Mouse (Mus musculus): ENCODE measurements around the gene Gm44503.
A peak's percentile ranks its signal among the peaks of the same experiment; 100 is the strongest.

Gene Gm44503

DNA sequence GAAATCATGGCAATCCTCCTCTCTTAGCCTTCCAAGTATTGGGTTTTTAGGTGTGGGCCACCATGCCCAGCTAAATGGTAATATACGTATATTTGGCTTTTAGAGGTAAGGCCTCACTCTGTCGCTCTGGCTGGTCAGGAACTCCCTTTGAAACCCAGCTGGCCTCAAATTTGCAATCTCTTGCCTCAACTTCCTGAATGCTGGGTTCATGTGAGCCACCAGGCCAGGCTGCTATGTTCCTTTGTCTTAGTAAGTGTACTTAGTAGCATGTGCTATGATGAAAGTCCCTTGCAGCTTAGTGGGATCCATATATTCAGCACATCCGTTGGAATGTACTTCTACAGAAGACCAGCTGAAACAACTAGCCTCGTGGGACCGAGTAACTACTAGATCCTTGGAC is 16.1 kb downstream of the Gm44503 start:
- DNase-seq (ENCODE audit: low spot score) = no peak

DNA sequence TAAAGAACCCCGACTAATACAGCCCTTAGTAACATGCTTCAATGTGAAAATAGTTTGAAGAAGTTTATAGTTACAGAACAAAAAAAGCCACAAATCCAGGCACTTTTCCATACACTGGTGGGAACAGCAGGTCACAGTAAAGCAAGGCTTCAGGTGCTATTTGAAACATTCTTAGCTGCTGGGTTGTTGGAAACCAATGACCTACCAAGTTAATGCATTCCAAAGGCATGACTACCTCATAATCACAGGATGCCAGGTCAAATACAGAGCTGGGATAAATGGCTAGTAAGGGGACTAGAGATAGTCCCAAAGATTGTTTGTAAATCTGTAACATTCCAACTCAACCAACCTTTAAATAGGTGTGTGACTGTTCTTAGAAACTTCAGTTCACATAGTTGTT is 16.6 kb downstream of the Gm44503 start:
- no peak for DNase-seq (ENCODE audit: low spot score)

DNA sequence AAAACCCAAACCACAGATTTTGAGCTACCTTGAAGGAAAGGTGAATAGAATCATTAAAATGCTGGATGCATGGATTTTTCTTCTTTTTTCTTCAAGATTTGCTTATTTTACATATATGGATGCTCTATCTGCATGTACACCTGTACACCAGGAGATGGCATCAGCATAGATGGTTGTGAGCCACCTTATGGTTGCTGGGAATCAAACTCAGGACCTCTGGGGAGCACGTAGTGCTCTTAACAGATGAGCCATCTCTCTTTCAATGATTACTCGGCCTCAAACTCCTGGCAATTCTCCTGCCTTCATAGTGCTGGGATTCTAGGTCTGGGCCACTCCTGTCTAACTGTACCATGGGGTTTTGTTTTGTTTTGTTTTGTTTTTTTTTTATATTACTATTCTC is 24.4 kb downstream of the Gm44503 start:
- no peak for DNase-seq (ENCODE audit: low spot score)

GRCm38 (mm10) chr9:72985250-72986220 is 26.9 kb downstream of the Gm44503 start, which contains the start of the genes Ccpg1os and Ccpg1:
Ccpg1os (minus strand) TSS chr9:72985382.
Ccpg1 (plus strand) TSS chr9:72985429.
- peak; percentile 87 for DNase-seq (ENCODE audit: low spot score)

GRCm38 (mm10) chr9:72987703-72988102 is 29.1 kb downstream of the Gm44503 start:
- no peak for DNase-seq (ENCODE audit: low spot score)

DNA sequence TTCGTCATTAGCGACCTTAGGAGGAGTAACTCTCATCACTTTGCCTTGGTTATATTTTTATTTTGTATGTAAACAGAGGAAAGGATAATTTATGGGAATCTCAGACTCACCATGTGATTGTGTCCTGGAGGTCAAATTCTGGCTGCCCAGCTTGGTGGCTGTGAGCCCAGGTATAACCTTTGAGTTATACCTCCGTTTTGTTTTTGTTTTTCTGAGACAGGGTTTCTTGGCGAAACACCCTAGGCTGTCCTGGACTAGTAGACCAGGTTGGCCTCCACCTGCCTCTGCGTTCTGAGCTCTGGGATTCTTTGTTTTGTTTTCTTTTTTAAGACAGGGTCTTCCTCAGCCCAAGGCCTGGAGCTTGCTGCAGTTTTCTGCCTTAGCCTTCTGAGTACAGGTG is 30.1 kb downstream of the Gm44503 start:
- no peak for DNase-seq (ENCODE audit: low spot score)

DNA sequence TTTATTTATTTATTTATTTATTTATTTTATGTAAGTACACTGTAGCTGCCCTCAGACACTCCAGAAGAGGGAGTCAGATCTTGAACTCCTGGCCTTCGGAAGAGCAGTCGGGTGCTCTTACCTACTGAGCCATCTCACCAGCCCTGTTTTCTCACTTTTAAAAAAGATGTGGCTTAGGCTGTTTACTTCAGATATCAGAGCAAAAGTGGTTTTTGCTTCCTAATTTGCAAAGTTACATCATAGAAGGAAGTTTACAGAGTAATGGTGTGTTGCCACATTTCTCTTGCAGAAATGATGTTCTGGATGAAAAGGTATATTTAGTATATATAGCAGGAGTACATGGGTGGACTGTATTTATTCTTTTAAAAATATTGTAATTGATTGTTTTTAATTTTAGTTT is 32.8 kb downstream of the Gm44503 start:
- DNase-seq (ENCODE audit: low spot score) = no peak

GRCm38 (mm10) chr9:72992576-72992975 is 33.9 kb downstream of the Gm44503 start:
- no peak for DNase-seq (ENCODE audit: low spot score)

DNA sequence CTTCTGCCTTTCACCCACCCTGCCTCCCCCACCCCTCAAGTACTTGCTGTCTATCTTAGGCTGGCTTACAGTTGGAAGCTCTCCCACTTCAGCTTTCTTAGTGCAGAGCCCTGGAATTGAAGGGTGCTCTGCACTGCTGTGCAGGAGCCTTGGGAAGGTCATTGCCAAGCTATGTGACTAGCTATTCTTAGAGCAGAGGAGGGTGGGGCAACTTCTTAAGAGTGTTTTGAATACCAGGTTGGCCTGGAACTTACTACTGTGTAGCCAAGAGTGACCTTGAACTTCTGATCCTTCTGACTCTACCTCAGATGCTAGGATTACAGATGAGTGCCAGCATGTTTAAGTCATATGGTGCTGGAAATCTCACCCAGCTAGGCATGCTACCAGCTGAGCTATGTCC is 37.5 kb downstream of the Gm44503 start:
- no peak for DNase-seq (ENCODE audit: low spot score)

DNA sequence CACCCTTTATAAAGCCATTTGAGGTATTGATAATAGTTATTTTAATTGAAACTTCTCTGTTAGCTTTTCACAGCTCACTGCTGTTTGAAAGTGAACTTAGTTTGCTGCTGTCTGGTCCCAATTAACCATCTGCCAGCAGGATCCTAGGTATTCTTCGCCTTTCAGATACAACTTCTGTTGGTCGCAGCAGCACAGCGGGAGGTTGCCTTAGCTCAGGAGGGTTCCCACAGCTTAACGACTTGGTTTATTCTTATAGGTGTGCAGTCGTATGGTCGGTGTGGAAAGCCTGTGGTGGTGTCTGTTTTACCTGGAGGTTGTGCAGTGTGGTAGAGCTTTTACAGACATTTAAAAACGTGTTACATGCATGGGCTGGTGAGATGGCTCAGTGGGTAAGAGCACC is 38.2 kb downstream of the Gm44503 start:
- DNase-seq (ENCODE audit: low spot score) = no peak

DNA sequence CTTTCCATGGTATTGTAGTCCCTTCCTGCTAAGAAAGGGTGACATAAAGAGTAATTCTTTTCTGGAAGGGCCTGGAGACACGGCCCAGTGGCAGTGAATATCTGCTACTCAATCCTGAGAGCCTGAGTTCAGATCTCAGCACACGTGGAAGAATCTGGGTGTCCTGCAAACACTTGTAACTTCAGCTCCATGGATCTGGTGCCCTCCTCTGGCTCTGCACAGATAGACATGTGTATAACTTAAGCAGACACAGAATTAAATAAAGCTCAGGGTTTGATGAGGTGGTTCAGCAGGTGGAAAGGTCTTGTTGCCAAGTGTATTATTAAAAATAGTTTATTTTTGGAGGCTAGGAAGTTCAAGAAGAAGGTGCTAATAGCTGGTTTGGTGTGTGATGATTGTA is 41.8 kb downstream of the Gm44503 start:
- DNase-seq (ENCODE audit: low spot score) = no peak

DNA sequence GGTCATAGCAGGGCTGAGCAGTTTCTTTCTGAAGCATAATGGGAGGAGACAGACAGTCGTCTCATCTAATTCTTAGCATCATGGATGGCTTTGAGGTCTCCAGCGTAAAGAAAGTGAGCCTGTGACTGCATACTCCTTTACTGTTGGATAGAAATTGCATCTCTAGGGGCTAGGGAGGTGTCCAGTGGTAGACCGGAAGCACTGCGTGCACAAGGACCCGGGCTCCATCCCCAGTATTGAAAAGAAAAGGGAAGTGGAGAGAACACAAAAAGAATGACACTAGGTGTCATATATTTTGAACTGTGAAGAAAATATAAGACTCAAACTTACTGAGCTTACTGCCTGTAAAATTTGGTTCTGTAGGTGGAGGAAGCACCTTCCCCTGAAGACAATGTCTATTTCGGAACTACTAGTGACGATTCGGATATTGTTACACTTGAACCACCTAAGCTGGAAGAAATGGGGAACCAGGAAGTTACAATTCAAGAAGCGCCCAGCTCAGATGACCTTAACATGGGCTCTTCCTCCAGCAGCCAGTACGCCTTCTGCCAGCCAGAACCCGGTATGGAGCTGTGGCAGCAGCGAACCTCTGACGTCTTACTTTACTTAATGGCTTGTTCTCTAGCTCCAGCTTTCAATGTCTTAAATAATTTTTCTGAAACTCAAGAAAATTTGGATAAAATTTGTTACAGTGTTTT is 42.8 kb downstream of the Gm44503 start:
- DNase-seq (ENCODE audit: low spot score) = no peak

DNA sequence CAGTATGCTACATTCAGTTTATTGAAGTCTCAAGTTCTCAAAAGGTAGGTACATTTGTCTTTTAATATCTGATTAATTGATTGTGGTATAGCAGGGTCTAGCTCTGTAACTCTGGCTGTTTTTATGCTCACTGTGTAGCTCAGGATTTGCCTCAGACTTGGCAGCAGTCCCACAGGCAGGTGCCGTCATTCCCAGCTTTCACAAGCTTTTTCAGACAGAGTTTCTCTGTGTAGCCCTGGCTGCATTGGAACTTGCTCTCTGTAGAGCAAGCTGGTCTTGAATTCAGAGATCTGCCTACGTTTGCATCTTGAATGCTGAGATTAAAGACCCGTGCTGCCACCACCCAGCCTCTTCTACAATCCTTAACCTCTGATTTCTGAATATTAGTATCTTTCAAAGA is 43.5 kb downstream of the Gm44503 start:
- no peak for DNase-seq (ENCODE audit: low spot score)

DNA sequence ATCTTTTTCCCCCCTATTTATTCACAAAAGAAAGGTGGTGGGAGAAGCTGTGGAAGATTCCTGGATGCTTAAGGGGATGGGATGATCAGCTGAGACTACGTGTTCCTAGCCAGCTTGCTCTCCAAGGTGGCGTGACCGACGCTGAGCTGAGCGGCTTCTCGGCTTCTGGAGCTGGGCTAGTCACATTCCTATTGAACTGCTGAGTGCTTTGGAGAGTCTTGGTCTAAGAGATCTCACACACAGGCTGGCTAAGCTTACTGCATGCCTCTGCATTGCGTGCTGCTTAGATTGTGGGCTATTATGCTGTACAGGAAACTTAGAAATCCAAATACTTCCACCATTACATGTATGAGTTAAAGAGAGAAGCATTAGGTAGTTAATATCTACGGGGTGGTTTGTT is 45.4 kb downstream of the Gm44503 start:
- no peak for DNase-seq (ENCODE audit: low spot score)

DNA sequence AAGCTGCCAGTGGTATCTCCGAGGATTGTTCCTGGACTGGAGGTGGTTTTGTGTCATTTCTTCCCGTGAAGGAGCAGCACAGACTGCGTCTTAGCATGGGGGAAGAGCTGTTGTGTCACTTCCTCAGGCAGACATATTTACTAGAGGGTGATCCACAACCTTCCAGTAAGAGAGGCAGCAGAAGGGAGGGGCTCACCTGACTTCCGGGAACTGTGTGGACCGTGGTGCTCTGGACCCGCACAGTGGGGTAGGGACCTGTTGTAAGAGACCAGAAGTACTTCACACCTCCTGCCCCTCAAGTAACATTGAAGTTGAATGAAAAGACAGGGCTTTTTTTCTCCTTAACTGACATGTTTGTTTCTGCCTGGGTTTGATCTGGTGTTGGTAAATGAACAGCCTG is 46.5 kb downstream of the Gm44503 start:
- no peak for DNase-seq (ENCODE audit: low spot score)

- DNase-seq (ENCODE audit: low spot score) = no peak
Measured at GRCm38 (mm10) chr9:73006175-73006574, 47.5 kb downstream of the Gm44503 start.

GRCm38 (mm10) chr9:73008384-73008783 is 49.7 kb downstream of the Gm44503 start:
- DNase-seq (ENCODE audit: low spot score) = no peak

GRCm38 (mm10) chr9:73012629-73013028 is 54.0 kb downstream of the Gm44503 start:
- DNase-seq (ENCODE audit: low spot score) = no peak

DNA sequence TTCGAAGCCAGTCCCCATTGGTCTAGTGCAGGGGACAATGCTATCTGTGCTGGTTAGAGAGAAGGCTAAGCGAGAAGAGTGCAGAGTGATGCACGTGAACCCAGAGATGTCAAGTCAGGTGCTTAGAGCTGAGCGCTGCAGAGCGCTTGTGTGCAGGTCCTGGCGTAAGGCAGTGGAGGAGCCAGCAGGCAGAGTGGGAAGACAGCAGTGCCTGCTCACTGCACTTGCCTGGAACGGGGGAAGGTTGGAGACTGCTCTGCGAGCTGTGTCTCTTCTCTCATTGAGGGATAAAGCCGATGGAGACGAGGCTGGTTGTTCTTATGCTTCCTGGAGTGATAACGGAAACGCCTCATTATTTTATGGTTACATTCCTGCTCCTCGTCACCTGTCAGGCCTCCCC is 56.1 kb downstream of the Gm44503 start:
- no peak for DNase-seq (ENCODE audit: low spot score)

- DNase-seq (ENCODE audit: low spot score) = no peak
Measured at GRCm38 (mm10) chr9:73019841-73020240, 61.2 kb downstream of the Gm44503 start.

- DNase-seq (ENCODE audit: low spot score) = no peak
Measured at GRCm38 (mm10) chr9:73020566-73021097, 62.0 kb downstream of the Gm44503 start.

DNA sequence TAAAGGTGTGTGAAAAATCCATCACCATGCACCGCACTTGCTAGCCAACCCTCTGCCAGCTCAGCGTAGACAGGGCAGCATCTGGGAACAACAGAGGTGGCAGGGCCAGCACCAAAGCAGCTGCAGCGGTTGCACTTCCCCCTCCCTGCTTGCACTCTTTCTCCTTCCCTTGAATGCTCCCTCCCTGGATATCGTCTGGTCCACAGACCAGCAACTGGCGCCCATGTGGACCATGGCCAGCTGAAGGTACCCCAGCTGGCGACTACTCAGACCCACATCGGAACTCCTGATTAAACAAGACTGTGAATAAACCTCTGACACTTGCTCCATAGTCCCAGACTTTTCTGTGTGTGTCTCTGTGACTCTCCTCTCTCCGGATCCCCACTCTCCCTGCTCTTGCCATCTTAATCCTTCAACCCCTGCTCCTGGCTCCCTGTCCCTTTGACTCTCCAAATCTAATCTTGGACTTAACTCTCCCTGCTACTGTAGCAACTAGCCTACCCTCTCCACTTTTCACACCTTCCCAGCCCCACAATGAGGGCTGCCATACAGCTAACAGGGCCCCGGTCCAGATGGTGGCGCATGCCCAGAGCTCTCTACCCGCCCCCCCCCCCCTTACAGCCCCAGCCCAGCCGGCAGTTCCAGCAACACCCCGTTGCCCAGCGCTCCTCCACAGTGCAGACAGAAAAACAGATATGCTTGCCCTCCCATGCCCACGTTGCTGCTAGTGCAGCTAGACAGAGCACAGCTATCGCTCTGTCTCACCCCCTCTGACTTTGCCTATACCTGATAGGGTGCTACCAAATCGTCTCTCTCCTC is 67.4 kb downstream of the Gm44503 start:
- no peak for DNase-seq (ENCODE audit: low spot score)
